ENCODE assay signal across 10 mouse cellular contexts in the genomic region with DNA sequence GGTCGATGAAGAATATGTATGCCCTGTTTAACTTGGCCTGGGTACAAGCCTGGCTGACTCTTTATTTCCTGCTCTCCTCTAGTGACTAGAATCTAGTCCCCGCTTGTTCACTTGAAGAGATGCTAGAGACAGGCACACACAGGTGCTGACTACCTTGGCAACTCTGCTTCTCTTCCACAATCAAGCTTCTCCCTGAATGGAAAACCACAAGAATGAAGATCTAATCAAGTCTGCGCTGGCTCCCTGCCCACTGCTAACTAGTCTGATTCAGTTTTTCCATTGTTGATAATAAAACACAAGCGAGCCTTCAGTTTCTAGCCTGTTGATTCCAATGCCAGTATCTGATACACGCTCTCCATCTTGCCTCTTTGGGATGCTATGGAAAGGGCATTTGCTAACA.
DNase-seq lines count a peak whose midpoint lies in the region; ATAC-seq and TF ChIP-seq lines count a peak whose summit lies in the region.
"Had no signal": no experiment of that assay in that cellular context is flagged by ENCODE, and none has a peak within 500 bp of the region (broad histone marks: within the 10 kb centered on the region; RNA-seq: fewer than 3 reads in every experiment).

No protein-coding gene starts in this region.

- no peak overlapping the region for H3K4me2 ChIP-seq in heart, embryonic 11.5 days
- H3K4me2 ChIP-seq in liver, postnatal 0 days (ENCODE audit: low read depth, low read length) = no peak overlapping the region
- H3K4me2 ChIP-seq: hindbrain, embryonic 15.5 days; neural tube, embryonic 13.5 days had no signal

- no peak overlapping the region for H3K4me3 ChIP-seq in heart, embryonic 11.5 days (ENCODE audit: low read depth, low read length)
- no peak overlapping the region for H3K4me3 ChIP-seq in midbrain, embryonic 10.5 days
- no peak overlapping the region for H3K4me3 ChIP-seq in liver, postnatal 0 days (ENCODE audit: low read depth, low read length)
- H3K4me3 ChIP-seq: hindbrain, embryonic 15.5 days; neural tube, embryonic 13.5 days had no signal

- TF ChIP-seq CTCF in liver, postnatal 0 days (IDR thresholded peaks at IDR 0.05; ENCODE audit: low read depth) = no peak

- DNase-seq in heart, postnatal 10 days = peak; percentile 18 to 25
- DNase-seq in 416B (ENCODE audit: low read depth) = peak; percentile 46
- peak; percentile 82 for DNase-seq in NIH3T3 (ENCODE audit: low read depth)
- peak; percentile 29 for DNase-seq in lung, postnatal 14 days
- no peak for DNase-seq in midbrain, embryonic 10.5 days (ENCODE audit: low spot score)
- DNase-seq in embryo, embryonic 10 days (ENCODE audit: low spot score) = no peak
- DNase-seq in liver, postnatal 0 days = no peak

- TF ChIP-seq EP300 in liver, postnatal 0 days (IDR thresholded peaks at IDR 0.05; ENCODE audit: low read depth) = no peak

- no peak overlapping the region for H3K27ac ChIP-seq in heart, embryonic 11.5 days (ENCODE audit: low read depth, low read length)
- no peak overlapping the region for H3K27ac ChIP-seq in midbrain, embryonic 10.5 days (replicated peaks)
- H3K27ac ChIP-seq in liver, postnatal 0 days (ENCODE audit: low read depth) = no peak overlapping the region
- H3K27ac ChIP-seq: hindbrain, embryonic 15.5 days; neural tube, embryonic 13.5 days had no signal

- H3K27me3 ChIP-seq in heart, embryonic 11.5 days (ENCODE audit: control insufficient read depth, insufficient read depth, low read length) = no peaks in the 10 kb centered on the region
- no peaks in the 10 kb centered on the region for H3K27me3 ChIP-seq in midbrain, embryonic 10.5 days (ENCODE audit: low read depth, poor library complexity, severe bottlenecking)
- H3K27me3 ChIP-seq in liver, postnatal 0 days (ENCODE audit: insufficient read depth, low read length) = no peaks in the 10 kb centered on the region
- H3K27me3 ChIP-seq: hindbrain, embryonic 15.5 days; neural tube, embryonic 13.5 days had no signal

- 67% methylated on average over 5 of the region's 5 CpGs for WGBS in heart, embryonic 11.5 days (ENCODE audit: insufficient replicate concordance)
- 92% methylated on average over 5 of the region's 5 CpGs for WGBS in midbrain, embryonic 10.5 days
- 68% methylated on average over 5 of the region's 5 CpGs for WGBS in liver, postnatal 0 days (ENCODE audit: insufficient replicate concordance)

- no peak for ATAC-seq in heart, embryonic 11.5 days (replicated peaks; ENCODE audit: insufficient number of reproducible peaks, low FRiP score, low TSS enrichment)
- no peak for ATAC-seq in liver, postnatal 0 days

- H3K9me3 ChIP-seq in heart, embryonic 11.5 days (replicated peaks; ENCODE audit: control insufficient read depth, low read length) = no peaks in the 10 kb centered on the region
- no peaks in the 10 kb centered on the region for H3K9me3 ChIP-seq in midbrain, embryonic 10.5 days (replicated peaks)
- H3K9me3 ChIP-seq in liver, postnatal 0 days (ENCODE audit: low read length) = no peaks in the 10 kb centered on the region
- H3K9me3 ChIP-seq: hindbrain, embryonic 15.5 days; neural tube, embryonic 13.5 days had no signal

- intact Hi-C loops in heart, postnatal 10 days (cut with DNase I) = loop anchor here (5.0 kb wide), 1 partner anchor 212 kb away; a partner anchor contains a TSS

- H3K36me3 ChIP-seq in heart, embryonic 11.5 days (ENCODE audit: control insufficient read depth, insufficient read depth, low read length) = no peaks in the 10 kb centered on the region
- no peaks in the 10 kb centered on the region for H3K36me3 ChIP-seq in midbrain, embryonic 10.5 days
- H3K36me3 ChIP-seq in liver, postnatal 0 days (replicated peaks; ENCODE audit: insufficient read depth, low read length) = no peaks in the 10 kb centered on the region
- H3K36me3 ChIP-seq: hindbrain, embryonic 15.5 days; neural tube, embryonic 13.5 days had no signal

- H3K4me1 ChIP-seq in heart, embryonic 11.5 days (ENCODE audit: control insufficient read depth, insufficient read depth, low read length) = 0 out of 2 replicates have a peak, but pooled peaks cover 2% of the 10 kb centered on the region
- H3K4me1 ChIP-seq in midbrain, embryonic 10.5 days = peaks cover 7% of the 10 kb centered on the region; the same call in 1 of the 2 replicates
- no peaks in the 10 kb centered on the region for H3K4me1 ChIP-seq in liver, postnatal 0 days (ENCODE audit: insufficient read depth)
- H3K4me1 ChIP-seq: hindbrain, embryonic 15.5 days had no signal

- H3K9ac ChIP-seq in heart, embryonic 11.5 days (ENCODE audit: low read depth, low read length) = no peak overlapping the region
- H3K9ac ChIP-seq in liver, postnatal 0 days (replicated peaks) = no peak overlapping the region
- H3K9ac ChIP-seq: hindbrain, embryonic 15.5 days; neural tube, embryonic 13.5 days had no signal

Comparison
In these comparisons a context has a peak if more than half of its experiments do, and no peak if none do; other contexts are left out.
1. DNase-seq: peak in heart, postnatal 10 days (2 of 2), 416B (single experiment), NIH3T3 (single experiment) and lung, postnatal 14 days (single experiment); none in midbrain, embryonic 10.5 days (single experiment), embryo, embryonic 10 days (single experiment) and liver, postnatal 0 days (single experiment).